Mouse (Mus musculus): ENCODE data around the gene Klhl21. TPM values are rescaled to one million over a fixed set of nuclear protein-coding genes. Genes with fewer than 3 reads are reported as not detected.

The Klhl21 gene
- total and polyA plus RNA-seq, 2 experiments from 2014 or later: 31.8 to 70.4 TPM

GRCm38 (mm10) chr4:152024525-152024924 is 15.9 kb downstream of the Klhl21 start:
- Histone ChIP-seq H3K9me3 (replicated peaks; ENCODE audit: control insufficient read depth, low read length) (no peaks in the 10 kb centered on the region), H3K4me3 (ENCODE audit: low read depth, low read length) (no peak overlapping the region), H3K4me1 (ENCODE audit: control insufficient read depth, insufficient read depth) (peaks cover 22% of the 10 kb centered on the region), H3K36me3 (replicated peaks; ENCODE audit: control insufficient read depth, insufficient read depth, low read length) (peaks cover 47% of the 10 kb centered on the region), H3K27me3 (ENCODE audit: control insufficient read depth, insufficient read depth, low read length) (no peaks in the 10 kb centered on the region), H3K9ac (replicated peaks; ENCODE audit: low read depth, low read length) (no peak overlapping the region), H3K27ac (ENCODE audit: low read depth) (no peak overlapping the region), H3K4me2 (ENCODE audit: low read depth, low read length) (no peak overlapping the region)
- ATAC-seq (ENCODE audit: insufficient read depth, low read depth) (no peak), DNase-seq (ENCODE audit: low spot score) (no peak)
- WGBS: 88% methylated on average over 11 of the region's 11 CpGs
- no peak for TF ChIP-seq EP300 (IDR thresholded peaks at IDR 0.05; ENCODE audit: low read depth)

DNA sequence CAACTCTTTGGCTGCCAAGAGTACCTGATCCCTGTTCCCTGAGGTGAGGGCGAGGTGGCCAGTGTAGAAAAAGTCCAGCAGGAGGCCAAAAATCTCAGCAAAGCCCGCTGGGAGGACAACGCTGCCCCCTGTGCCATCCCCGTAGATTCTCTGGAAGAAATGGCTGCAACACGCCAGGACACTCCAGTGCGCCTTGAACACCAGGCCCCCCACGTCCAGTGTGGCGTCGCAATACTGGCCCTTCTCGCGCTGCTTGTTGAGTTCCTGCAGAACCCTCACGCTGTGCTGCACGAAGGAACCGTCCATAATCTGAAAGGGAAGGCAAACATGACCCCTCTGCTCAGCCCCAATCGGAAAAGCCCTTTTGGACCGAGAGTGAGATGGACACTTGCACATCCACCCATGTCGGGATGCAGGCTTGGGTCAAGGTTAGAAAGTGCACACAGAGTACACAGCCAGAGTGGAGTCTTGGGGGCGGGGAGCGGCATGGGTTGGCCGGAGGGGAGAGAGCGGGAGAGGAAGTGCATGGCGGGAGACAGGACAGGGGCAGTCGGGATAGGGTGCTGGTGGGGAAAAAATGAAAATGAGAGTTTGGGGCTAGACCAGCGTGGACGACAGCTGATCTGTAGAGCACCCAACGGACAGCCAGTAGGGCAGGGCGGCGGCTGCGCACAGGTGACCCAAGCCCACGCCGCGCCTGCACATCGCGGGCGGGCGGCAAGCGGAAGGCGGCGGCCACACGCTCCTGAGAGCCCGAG is 18.3 kb downstream of the Klhl21 start:
- peak; percentile 61 for ATAC-seq (ENCODE audit: insufficient read depth, low read depth)
- TF ChIP-seq CTCF (IDR thresholded peaks at IDR 0.05; ENCODE audit: low read depth) (no peak), EP300 (IDR thresholded peaks at IDR 0.05; ENCODE audit: low read depth) (no peak)
- H3K4me3 ChIP-seq (ENCODE audit: low read depth, low read length): peak overlapping the region; percentile 75
- H3K27ac ChIP-seq (ENCODE audit: low read depth): peak overlapping the region; percentile 72
- H3K9me3 ChIP-seq (replicated peaks; ENCODE audit: control insufficient read depth, low read length): no peaks in the 10 kb centered on the region
- no peak for DNase-seq (ENCODE audit: low spot score)
- peak overlapping the region; percentile 53 for H3K9ac ChIP-seq (replicated peaks; ENCODE audit: low read depth, low read length)
- peaks cover 22% of the 10 kb centered on the region for H3K4me1 ChIP-seq (ENCODE audit: control insufficient read depth, insufficient read depth)
- no peaks in the 10 kb centered on the region for H3K27me3 ChIP-seq (ENCODE audit: control insufficient read depth, insufficient read depth, low read length)
- H3K4me2 ChIP-seq (ENCODE audit: low read depth, low read length): peak overlapping the region; percentile 84
- peaks cover 23% of the 10 kb centered on the region for H3K36me3 ChIP-seq (replicated peaks; ENCODE audit: control insufficient read depth, insufficient read depth, low read length)
- WGBS: 3% methylated on average over 32 of the region's 41 CpGs

DNA sequence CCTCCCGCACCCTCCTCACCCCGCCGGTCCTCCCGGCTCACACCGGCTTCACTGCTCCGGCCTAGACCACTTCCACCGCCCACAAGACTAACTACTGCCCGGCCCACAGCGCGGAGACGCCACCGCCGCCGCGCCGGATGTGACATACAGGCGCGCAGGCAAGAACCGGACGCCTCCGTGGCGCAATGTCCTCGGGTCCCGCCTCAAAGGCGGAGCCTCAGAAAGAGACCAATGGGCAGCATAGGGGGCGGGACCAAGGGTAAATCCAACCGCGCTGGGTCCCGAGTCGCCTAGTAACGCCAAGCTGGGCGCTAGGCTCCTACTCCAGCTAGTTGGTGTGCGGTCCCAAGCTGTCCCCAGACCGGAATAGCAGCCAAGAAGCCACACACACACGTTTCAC is 18.9 kb downstream of the Klhl21 start, which contains the start of gene Zbtb48:
Zbtb48 (minus strand) TSS at position 148 of the 400 bp plus-strand sequence.
- under 1% methylated on average over 32 of the region's 35 CpGs for WGBS
- Histone ChIP-seq H3K27ac (ENCODE audit: low read depth) (peak within 1 kb of the TSS; percentile 72), H3K4me3 (ENCODE audit: low read depth, low read length) (peak within 1 kb of the TSS; percentile 75), H3K4me2 (ENCODE audit: low read depth, low read length) (peak within 1 kb of the TSS; percentile 84), H3K4me1 (ENCODE audit: control insufficient read depth, insufficient read depth) (peaks cover 22% of the 10 kb centered on the region), H3K36me3 (replicated peaks; ENCODE audit: control insufficient read depth, insufficient read depth, low read length) (peaks cover 18% of the 10 kb centered on the region), H3K9me3 (replicated peaks; ENCODE audit: control insufficient read depth, low read length) (no peaks in the 10 kb centered on the region), H3K9ac (replicated peaks; ENCODE audit: low read depth, low read length) (peak within 1 kb of the TSS; percentile 53), H3K27me3 (ENCODE audit: control insufficient read depth, insufficient read depth, low read length) (no peaks in the 10 kb centered on the region)
- no peak for TF ChIP-seq EP300 (IDR thresholded peaks at IDR 0.05; ENCODE audit: low read depth)
- no peak for TF ChIP-seq CTCF (IDR thresholded peaks at IDR 0.05; ENCODE audit: low read depth)
- peak; percentile 98 for ATAC-seq (ENCODE audit: insufficient read depth, low read depth)
- peak; percentile 96 for DNase-seq (ENCODE audit: low spot score)

DNA sequence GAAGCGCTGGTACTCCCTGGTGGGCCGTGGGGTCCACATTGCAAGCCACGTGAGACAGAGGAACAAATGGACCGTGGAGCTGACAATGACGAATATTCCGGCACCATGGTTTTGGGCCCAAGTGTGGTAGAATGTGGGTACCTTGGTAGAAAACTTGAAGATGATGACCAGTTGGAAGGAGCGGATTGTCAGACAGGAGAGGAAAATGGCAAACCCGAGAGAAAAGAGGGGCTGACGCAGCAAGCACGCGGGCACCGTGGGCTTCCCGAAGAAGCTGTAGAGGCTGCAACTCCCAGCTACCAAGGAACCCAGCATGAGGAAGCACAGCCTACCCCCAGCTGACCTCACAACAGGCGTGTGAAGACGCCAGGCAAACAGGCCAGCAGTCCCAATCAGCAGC is 19.9 kb downstream of the Klhl21 start:
- no peak for TF ChIP-seq EP300 (IDR thresholded peaks at IDR 0.05; ENCODE audit: low read depth)
- no peak for TF ChIP-seq CTCF (IDR thresholded peaks at IDR 0.05; ENCODE audit: low read depth)
- H3K27me3 ChIP-seq (ENCODE audit: control insufficient read depth, insufficient read depth, low read length): no peaks in the 10 kb centered on the region
- H3K4me3 ChIP-seq (ENCODE audit: low read depth, low read length): 0 out of 2 replicates have a peak overlapping the region, but pooled peaks have one; percentile 75
- H3K27ac ChIP-seq (ENCODE audit: low read depth): no peak overlapping the region
- no peaks in the 10 kb centered on the region for H3K9me3 ChIP-seq (replicated peaks; ENCODE audit: control insufficient read depth, low read length)
- H3K9ac ChIP-seq (replicated peaks; ENCODE audit: low read depth, low read length): no peak overlapping the region; the same call in 1 of the 2 replicates
- peaks cover 22% of the 10 kb centered on the region for H3K4me1 ChIP-seq (ENCODE audit: control insufficient read depth, insufficient read depth)
- WGBS: 57% methylated on average over 15 of the region's 15 CpGs
- H3K36me3 ChIP-seq (replicated peaks; ENCODE audit: control insufficient read depth, insufficient read depth, low read length): peaks cover 11% of the 10 kb centered on the region
- no peak for DNase-seq (ENCODE audit: low spot score)
- ATAC-seq (ENCODE audit: insufficient read depth, low read depth): no peak
- H3K4me2 ChIP-seq (ENCODE audit: low read depth, low read length): 0 out of 2 replicates have a peak overlapping the region, but pooled peaks have one; percentile 84

GRCm38 (mm10) chr4:152029087-152029486 is 20.5 kb downstream of the Klhl21 start:
- peaks cover 22% of the 10 kb centered on the region for H3K4me1 ChIP-seq (ENCODE audit: control insufficient read depth, insufficient read depth)
- 32% methylated on average over 5 of the region's 5 CpGs for WGBS
- no peak overlapping the region for H3K4me2 ChIP-seq (ENCODE audit: low read depth, low read length)
- no peaks in the 10 kb centered on the region for H3K27me3 ChIP-seq (ENCODE audit: control insufficient read depth, insufficient read depth, low read length)
- no peak overlapping the region for H3K4me3 ChIP-seq (ENCODE audit: low read depth, low read length)
- no peak overlapping the region for H3K27ac ChIP-seq (ENCODE audit: low read depth)
- DNase-seq (ENCODE audit: low spot score) (no peak), ATAC-seq (ENCODE audit: insufficient read depth, low read depth) (no peak)
- no peak overlapping the region for H3K9ac ChIP-seq (replicated peaks; ENCODE audit: low read depth, low read length)
- H3K36me3 ChIP-seq (replicated peaks; ENCODE audit: control insufficient read depth, insufficient read depth, low read length): peaks cover 6% of the 10 kb centered on the region
- TF ChIP-seq EP300 (IDR thresholded peaks at IDR 0.05; ENCODE audit: low read depth) (no peak), CTCF (IDR thresholded peaks at IDR 0.05; ENCODE audit: low read depth) (peak; percentile 45)
- H3K9me3 ChIP-seq (replicated peaks; ENCODE audit: control insufficient read depth, low read length): no peaks in the 10 kb centered on the region
